8 mouse cellular contexts compared by ENCODE assay signal in the genomic region with DNA sequence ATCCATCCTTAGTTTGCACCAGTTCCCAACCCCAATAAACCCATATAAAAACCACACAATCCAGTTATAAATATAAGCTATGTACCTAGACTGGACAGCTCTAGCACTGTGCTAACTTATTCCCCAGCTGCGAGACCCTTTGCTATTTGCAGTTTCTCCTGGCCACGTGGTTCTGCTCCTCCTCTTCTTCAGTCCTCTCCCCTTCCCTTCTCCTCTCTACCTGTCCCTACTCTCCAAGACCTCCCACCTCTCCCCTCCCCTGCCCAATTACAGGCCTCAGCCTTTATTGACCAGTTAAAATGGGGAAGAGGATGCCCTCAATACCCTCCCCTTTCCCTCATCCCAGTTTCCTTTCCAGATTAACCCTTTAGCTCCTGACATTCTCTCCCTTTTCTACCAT. TPM values are rescaled to one million over a fixed set of nuclear protein-coding genes. Genes with fewer than 3 reads are reported as not detected.
DNase-seq lines count a peak whose midpoint lies in the region; ATAC-seq and TF ChIP-seq lines count a peak whose summit lies in the region.

No protein-coding gene starts in this region.

- TF ChIP-seq CTCF in kidney, postnatal 0 days (IDR thresholded peaks at IDR 0.05; ENCODE audit: low read depth): no peak
- TF ChIP-seq CTCF in bone marrow macrophage, adult 2 months (IDR thresholded peaks at IDR 0.05; ENCODE audit: low read depth, low read length): no peak

- H3K4me2 ChIP-seq in kidney, postnatal 0 days (ENCODE audit: low read length): peak overlapping the region; percentile 61
- H3K4me2 ChIP-seq in hindbrain, embryonic 13.5 days: peak overlapping the region; percentile 78
- H3K4me2 ChIP-seq in midbrain, embryonic 15.5 days: peak overlapping the region; percentile 59

- H3K9ac ChIP-seq in kidney, postnatal 0 days (ENCODE audit: low read depth, low read length): peak overlapping the region; percentile 72; the same call in 1 of the 2 replicates
- H3K9ac ChIP-seq in hindbrain, embryonic 13.5 days: peak overlapping the region; percentile 81
- peak overlapping the region; percentile 54; the same call in 1 of the 2 replicates for H3K9ac ChIP-seq in midbrain, embryonic 15.5 days

- TF ChIP-seq POLR2A in bone marrow macrophage, adult 2 months (IDR thresholded peaks at IDR 0.05; ENCODE audit: borderline replicate concordance, low read depth, low read length): no peak

- no peak for DNase-seq in kidney, postnatal 0 days (ENCODE audit: low spot score)
- DNase-seq in kidney, adult 18-20 months: no peak
- no peak for DNase-seq in right cerebral cortex, adult 18-20 months
- no peak for DNase-seq in thymus, postnatal 0 days (ENCODE audit: low spot score)
- DNase-seq in gastrocnemius, postnatal 4 days (ENCODE audit: low spot score in 2 of 2): no peak

- no peaks in the 10 kb centered on the region for H3K9me3 ChIP-seq in kidney, postnatal 0 days (replicated peaks; ENCODE audit: low read length)
- H3K9me3 ChIP-seq in hindbrain, embryonic 13.5 days: no peaks in the 10 kb centered on the region
- H3K9me3 ChIP-seq in midbrain, embryonic 15.5 days: no peaks in the 10 kb centered on the region

- H3K27me3 ChIP-seq in kidney, postnatal 0 days (ENCODE audit: insufficient read depth, low read length): no peaks in the 10 kb centered on the region
- no peaks in the 10 kb centered on the region for H3K27me3 ChIP-seq in hindbrain, embryonic 13.5 days
- no peaks in the 10 kb centered on the region for H3K27me3 ChIP-seq in midbrain, embryonic 15.5 days (replicated peaks)

- H3K4me1 ChIP-seq in kidney, postnatal 0 days (replicated peaks; ENCODE audit: insufficient read depth, low read length): peaks cover 11% of the 10 kb centered on the region
- H3K4me1 ChIP-seq in bone marrow macrophage, adult 2 months (ENCODE audit: control insufficient read depth, insufficient read depth, low read length): peaks cover 13% of the 10 kb centered on the region
- H3K4me1 ChIP-seq in hindbrain, embryonic 13.5 days (replicated peaks): peaks cover 26% of the 10 kb centered on the region
- H3K4me1 ChIP-seq in midbrain, embryonic 15.5 days: peaks cover 23% of the 10 kb centered on the region

- H3K36me3 ChIP-seq in kidney, postnatal 0 days (ENCODE audit: insufficient read depth, low read length): no peaks in the 10 kb centered on the region
- H3K36me3 ChIP-seq in hindbrain, embryonic 13.5 days: no peaks in the 10 kb centered on the region
- H3K36me3 ChIP-seq in midbrain, embryonic 15.5 days (replicated peaks): no peaks in the 10 kb centered on the region

- ATAC-seq in kidney, postnatal 0 days (replicated peaks; ENCODE audit: low FRiP score, low read depth): no peak
- ATAC-seq in hindbrain, embryonic 13.5 days (ENCODE audit: low FRiP score): no peak
- no peak for ATAC-seq in midbrain, embryonic 15.5 days (replicated peaks)

- no peak overlapping the region for H3K27ac ChIP-seq in kidney, postnatal 0 days
- peak overlapping the region; percentile 87; the same call in 1 of the 2 replicates for H3K27ac ChIP-seq in bone marrow macrophage, adult 2 months (ENCODE audit: insufficient read depth, low read depth, low read length)
- H3K27ac ChIP-seq in hindbrain, embryonic 13.5 days: 0 out of 2 replicates have a peak overlapping the region, but pooled peaks have one; percentile 84
- peak overlapping the region; percentile 72; the same call in 1 of the 2 replicates for H3K27ac ChIP-seq in midbrain, embryonic 15.5 days

- H3K4me3 ChIP-seq in kidney, postnatal 0 days (replicated peaks; ENCODE audit: low read depth, low read length): peak overlapping the region; percentile 60; the same call in 1 of the 2 replicates
- peak overlapping the region; percentile 95 for H3K4me3 ChIP-seq in bone marrow macrophage, adult 2 months (ENCODE audit: insufficient read depth, low read length)
- H3K4me3 ChIP-seq in hindbrain, embryonic 13.5 days: peak overlapping the region; percentile 64
- H3K4me3 ChIP-seq in midbrain, embryonic 15.5 days: peak overlapping the region; percentile 61

- 5% methylated on average over 2 of the region's 2 CpGs for WGBS in kidney, postnatal 0 days
- 12% methylated on average over 2 of the region's 2 CpGs for WGBS in hindbrain, embryonic 13.5 days
- 9% methylated on average over 2 of the region's 2 CpGs for WGBS in midbrain, embryonic 15.5 days

RNA-seq across cellular contexts. Expression of a gene that starts 1.3 kb away (rescaled TPM):
- 18.5 and 19.2 TPM in 2 replicates for polyA plus RNA-seq in kidney, postnatal 0 days (2015; fragmentation: Nextera tagmentation; extraction: Ambion mirVana)
- 7.3 and 8.4 TPM in 2 replicates for polyA plus RNA-seq in bone marrow macrophage, adult 2 months (2012; ENCODE audit: insufficient read depth, insufficient read length, missing spikeins)
- polyA plus RNA-seq in hindbrain, embryonic 13.5 days (2015; fragmentation: Nextera tagmentation; extraction: Ambion mirVana): 45.6 and 48.4 TPM in 2 replicates
- polyA plus RNA-seq in midbrain, embryonic 15.5 days (2015; fragmentation: Nextera tagmentation; extraction: Ambion mirVana): 50.0 and 53.7 TPM in 2 replicates
- polyA plus RNA-seq in thymus, postnatal 0 days (2015; fragmentation: Nextera tagmentation; extraction: Ambion mirVana): 15.9 TPM in 2 replicates
- 10 to 100 TPM; 10.1 to 11.6 TPM for total RNA-seq in gastrocnemius, postnatal 4 days (2021)

RNA-seq across cellular contexts. Expression of a gene that starts 4.8 kb away (rescaled TPM):
- polyA plus RNA-seq in kidney, postnatal 0 days (2015; fragmentation: Nextera tagmentation; extraction: Ambion mirVana): 33.2 and 33.4 TPM in 2 replicates
- polyA plus RNA-seq in bone marrow macrophage, adult 2 months (2012; ENCODE audit: insufficient read depth, insufficient read length, missing spikeins): 5.9 and 7.9 TPM in 2 replicates
- 37.9 and 38.5 TPM in 2 replicates for polyA plus RNA-seq in hindbrain, embryonic 13.5 days (2015; fragmentation: Nextera tagmentation; extraction: Ambion mirVana)
- polyA plus RNA-seq in midbrain, embryonic 15.5 days (2015; fragmentation: Nextera tagmentation; extraction: Ambion mirVana): 26.3 and 29.8 TPM in 2 replicates
- polyA plus RNA-seq in thymus, postnatal 0 days (2015; fragmentation: Nextera tagmentation; extraction: Ambion mirVana): 48.2 and 49.5 TPM in 2 replicates
- 10 to 100 TPM; 11.4 to 11.7 TPM for total RNA-seq in gastrocnemius, postnatal 4 days (2021)

RNA-seq across cellular contexts. Expression of a gene that starts 32.3 kb away (rescaled TPM):
- polyA plus RNA-seq in kidney, postnatal 0 days (2015; fragmentation: Nextera tagmentation; extraction: Ambion mirVana): 131 and 148 TPM in 2 replicates
- polyA plus RNA-seq in bone marrow macrophage, adult 2 months (2012; ENCODE audit: insufficient read depth, insufficient read length, missing spikeins): 3.6 and 5.3 TPM in 2 replicates
- polyA plus RNA-seq in hindbrain, embryonic 13.5 days (2015; fragmentation: Nextera tagmentation; extraction: Ambion mirVana): 26.0 and 28.2 TPM in 2 replicates
- polyA plus RNA-seq in midbrain, embryonic 15.5 days (2015; fragmentation: Nextera tagmentation; extraction: Ambion mirVana): 21.9 and 24.5 TPM in 2 replicates
- polyA plus RNA-seq in thymus, postnatal 0 days (2015; fragmentation: Nextera tagmentation; extraction: Ambion mirVana): 37.6 and 39.1 TPM in 2 replicates
- total RNA-seq in gastrocnemius, postnatal 4 days (2021): 10 to 100 TPM; 20.2 to 22.8 TPM
